8 mouse cellular contexts compared by ENCODE assay signal in genomic region chr1:152766804-152767748, GRCm38 (mm10). TPM values are rescaled to one million over a fixed set of nuclear protein-coding genes. Genes with fewer than 3 reads are reported as not detected.
DNase-seq lines count a peak whose midpoint lies in the region; ATAC-seq and TF ChIP-seq lines count a peak whose summit lies in the region.

No protein-coding gene starts in this region.

- peak overlapping the region; percentile 7 for H3K27ac ChIP-seq in cerebellum, adult 2 months (ENCODE audit: insufficient read depth, low read length)
- peak overlapping the region; percentile 76 for H3K27ac ChIP-seq in testis, adult 2 months (ENCODE audit: control insufficient read depth, insufficient read depth, low read depth, low read length)
- peak overlapping the region; percentile 79 for H3K27ac ChIP-seq in forebrain, embryonic 13.5 days
- H3K27ac ChIP-seq in midbrain, embryonic 11.5 days (ENCODE audit: low read depth, low read length): peak overlapping the region; percentile 57

- WGBS in cerebellum, adult 2 months: under 1% methylated on average over 56 of the region's 60 CpGs
- under 1% methylated on average over 60 of the region's 60 CpGs for WGBS in forebrain, embryonic 13.5 days
- under 1% methylated on average over 55 of the region's 60 CpGs for WGBS in midbrain, embryonic 11.5 days

- peak overlapping the region; percentile 77 for H3K4me3 ChIP-seq in cerebellum, adult 2 months (replicated peaks; ENCODE audit: insufficient read depth, low read depth, low read length)
- H3K4me3 ChIP-seq in testis, adult 2 months (ENCODE audit: control insufficient read depth, low read depth, low read length): peak overlapping the region; percentile 93
- peak overlapping the region; percentile 92 for H3K4me3 ChIP-seq in forebrain, embryonic 13.5 days
- peak overlapping the region; percentile 95 for H3K4me3 ChIP-seq in midbrain, embryonic 11.5 days (ENCODE audit: low read depth, low read length)

- H3K4me2 ChIP-seq in forebrain, embryonic 13.5 days: peak overlapping the region; percentile 80
- H3K4me2 ChIP-seq in midbrain, embryonic 11.5 days: peak overlapping the region; percentile 85

- H3K9ac ChIP-seq in forebrain, embryonic 13.5 days: peak overlapping the region; percentile 95
- H3K9ac ChIP-seq in midbrain, embryonic 11.5 days (ENCODE audit: low read length): peak overlapping the region; percentile 88

- peaks cover 1% of the 10 kb centered on the region; the same call in 1 of the 2 replicates for H3K36me3 ChIP-seq in testis, adult 2 months (ENCODE audit: control insufficient read depth, insufficient read depth, low read length)
- H3K36me3 ChIP-seq in forebrain, embryonic 13.5 days (ENCODE audit: poor library complexity, severe bottlenecking): peaks cover 27% of the 10 kb centered on the region
- 0 out of 2 replicates have a peak, but pooled peaks cover 2% of the 10 kb centered on the region for H3K36me3 ChIP-seq in midbrain, embryonic 11.5 days (ENCODE audit: control insufficient read depth, insufficient read depth, low read length)

- TF ChIP-seq CTCF in cerebellum, adult 2 months (IDR thresholded peaks at IDR 0.05; ENCODE audit: borderline replicate concordance, insufficient read depth, low read depth, low read length): no peak
- no peak for TF ChIP-seq CTCF in testis, adult 2 months (IDR thresholded peaks at IDR 0.05; ENCODE audit: control insufficient read depth, insufficient read depth, insufficient replicate concordance, low read depth, low read length)

- DNase-seq in cerebellum, adult 2 months: no peak
- no peak for DNase-seq in cerebellum, adult 11-12 months
- DNase-seq in testis, postnatal 14 days (ENCODE audit: low spot score): no peak
- DNase-seq in kidney, adult 9 months: peak; percentile 31
- peak; percentile 94 for DNase-seq in midbrain, embryonic 11.5 days (ENCODE audit: low spot score, missing footprints)
- no peak for DNase-seq in thymus, postnatal 36 days

- peak; percentile 70; the same call in 1 of the 2 replicates for ATAC-seq in forebrain, embryonic 13.5 days
- peak; percentile 74 for ATAC-seq in midbrain, embryonic 11.5 days (ENCODE audit: low FRiP score)

- H3K9me3 ChIP-seq in forebrain, embryonic 13.5 days (replicated peaks): no peaks in the 10 kb centered on the region
- H3K9me3 ChIP-seq in midbrain, embryonic 11.5 days (ENCODE audit: control insufficient read depth, low read length): no peaks in the 10 kb centered on the region

- no peaks in the 10 kb centered on the region; the same call in 1 of the 2 replicates for H3K4me1 ChIP-seq in cerebellum, adult 2 months (ENCODE audit: control insufficient read depth, insufficient read depth, low read length)
- no peaks in the 10 kb centered on the region; the same call in 1 of the 2 replicates for H3K4me1 ChIP-seq in testis, adult 2 months (ENCODE audit: control insufficient read depth, insufficient read depth, low read length)
- peaks cover 21% of the 10 kb centered on the region for H3K4me1 ChIP-seq in forebrain, embryonic 13.5 days
- peaks cover 2% of the 10 kb centered on the region; the same call in 1 of the 2 replicates for H3K4me1 ChIP-seq in midbrain, embryonic 11.5 days (ENCODE audit: control insufficient read depth, insufficient read depth, low read length)

- H3K27me3 ChIP-seq in cerebellum, adult 2 months (ENCODE audit: control insufficient read depth, insufficient read depth, low read length): no peaks in the 10 kb centered on the region
- no peaks in the 10 kb centered on the region for H3K27me3 ChIP-seq in testis, adult 2 months (ENCODE audit: control insufficient read depth, insufficient read depth, low read length)
- H3K27me3 ChIP-seq in forebrain, embryonic 13.5 days: no peaks in the 10 kb centered on the region
- H3K27me3 ChIP-seq in midbrain, embryonic 11.5 days (ENCODE audit: control insufficient read depth, insufficient read depth, low read length): peaks cover 5% of the 10 kb centered on the region

- TF ChIP-seq POLR2A in cerebellum, adult 2 months (IDR thresholded peaks at IDR 0.05; ENCODE audit: borderline replicate concordance, insufficient read depth, low read length): no peak
- TF ChIP-seq POLR2A in testis, adult 2 months (IDR thresholded peaks at IDR 0.05; ENCODE audit: control insufficient read depth, low read depth, low read length): no peak

RNA-seq across cellular contexts. Expression of gene Arpc5, which starts 0.7 kb away (rescaled TPM):
- polyA plus RNA-seq in cerebellum, adult 2 months (2012; rRNA removed): 71.3 and 72.0 TPM in 2 replicates
- polyA plus RNA-seq in testis, adult 2 months (2012; rRNA removed): 16.2 and 19.3 TPM in 2 replicates
- 299 and 312 TPM in 2 replicates for polyA plus RNA-seq in forebrain, embryonic 13.5 days (2015; fragmentation: Nextera tagmentation; extraction: Ambion mirVana)
- 284 and 314 TPM in 2 replicates for polyA plus RNA-seq in midbrain, embryonic 11.5 days (2014; fragmentation: Nextera tagmentation; extraction: Ambion mirVana)

RNA-seq across cellular contexts. Expression of gene Rgl1, which starts 0.9 kb away (rescaled TPM):
- 22.4 and 24.4 TPM in 2 replicates for polyA plus RNA-seq in cerebellum, adult 2 months (2012; rRNA removed)
- polyA plus RNA-seq in testis, adult 2 months (2012; rRNA removed): 49.2 and 55.2 TPM in 2 replicates
- 15.8 and 18.5 TPM in 2 replicates for polyA plus RNA-seq in forebrain, embryonic 13.5 days (2015; fragmentation: Nextera tagmentation; extraction: Ambion mirVana)
- 23.2 and 24.0 TPM in 2 replicates for polyA plus RNA-seq in midbrain, embryonic 11.5 days (2014; fragmentation: Nextera tagmentation; extraction: Ambion mirVana)

RNA-seq across cellular contexts. Expression of gene Apobec4, which starts 16.7 kb away (rescaled TPM):
- not detected in 2 replicates for polyA plus RNA-seq in cerebellum, adult 2 months (2012; rRNA removed)
- 51.5 and 62.1 TPM in 2 replicates for polyA plus RNA-seq in testis, adult 2 months (2012; rRNA removed)
- 0.14 TPM in 1 of 2 replicates, not detected in the other for polyA plus RNA-seq in forebrain, embryonic 13.5 days (2015; fragmentation: Nextera tagmentation; extraction: Ambion mirVana)
- polyA plus RNA-seq in midbrain, embryonic 11.5 days (2014; fragmentation: Nextera tagmentation; extraction: Ambion mirVana): not detected in 2 replicates

RNA-seq across cellular contexts. Expression of gene Ncf2, which starts 32.9 kb away (rescaled TPM):
- 2.0 and 2.7 TPM in 2 replicates for polyA plus RNA-seq in cerebellum, adult 2 months (2012; rRNA removed)
- polyA plus RNA-seq in testis, adult 2 months (2012; rRNA removed): 0.40 and 0.44 TPM in 2 replicates
- 1.9 and 2.3 TPM in 2 replicates for polyA plus RNA-seq in forebrain, embryonic 13.5 days (2015; fragmentation: Nextera tagmentation; extraction: Ambion mirVana)
- polyA plus RNA-seq in midbrain, embryonic 11.5 days (2014; fragmentation: Nextera tagmentation; extraction: Ambion mirVana): 2.6 and 3.3 TPM in 2 replicates

Comparison
In these comparisons a context has a peak if more than half of its experiments do, and no peak if none do; other contexts are left out.
1. DNase-seq: peak in kidney, adult 9 months (single experiment) and midbrain, embryonic 11.5 days (single experiment); none in cerebellum, adult 2 months (0 of 2), cerebellum, adult 11-12 months (single experiment), testis, postnatal 14 days (single experiment) and thymus, postnatal 36 days (0 of 2).
2. H3K27ac ChIP-seq: peak in every context shown above with its lines; median percentile 79 in forebrain, embryonic 13.5 days; 76 in testis, adult 2 months; 57 in midbrain, embryonic 11.5 days; 7 in cerebellum, adult 2 months.
3. RNA of gene Apobec4, which starts 16.7 kb away (polyA plus RNA-seq): 51.5 to 62.1 TPM in testis, adult 2 months; 0.14 TPM in forebrain, embryonic 13.5 days, not detected in cerebellum, adult 2 months and not detected in midbrain, embryonic 11.5 days; every median in the first group is over 10 times any median in the second.
4. Peak in every context shown above with its lines, with median percentiles within 50 percentile points of each other: H3K4me3 ChIP-seq.